Mouse (Mus musculus) limb, embryonic 13.5 days (tissue): ENCODE results near the gene Ddx25. TPM values are rescaled to one million over a fixed set of nuclear protein-coding genes. Genes with fewer than 3 reads are reported as not detected.

ENCODE experiments used
- ATAC-seq: fragments of 200-750 bp; cut with Nextera tagmentation; 2 replicates; pipeline ENCODE4 v1.8.0; 2017; ENCODE audit warnings: low read depth, moderate number of reproducible peaks, moderate TSS enrichment; ENCODE audit not compliant: low FRiP score
- H3K27ac ChIP-seq: fragments of 300-500 bp; sonication (generic); 2 replicates; pipeline ENCODE4 v1.5.1; 2015; ENCODE audit warnings: inconsistent platforms, mild to moderate bottlenecking, moderate library complexity
- H3K27me3 ChIP-seq: fragments of 300-500 bp; sonication (generic); 2 replicates; pipeline ENCODE4 v1.6.1; 2015; ENCODE audit warnings: mild to moderate bottlenecking, inconsistent platforms
- H3K36me3 ChIP-seq: fragments of 300-500 bp; sonication (generic); 2 replicates; pipeline ENCODE4 v1.6.1; 2015; ENCODE audit warnings: inconsistent platforms, mild to moderate bottlenecking, moderate library complexity
- H3K4me1 ChIP-seq: fragments of 300-500 bp; sonication (generic); 2 replicates; pipeline ENCODE4 v1.6.1; 2015; ENCODE audit warnings: inconsistent platforms
- H3K4me2 ChIP-seq: fragments of 300-500 bp; sonication (generic); replicated peaks from 2 replicates; pipeline ENCODE4 v1.6.1; 2015; ENCODE audit warnings: inconsistent platforms, mild to moderate bottlenecking, moderate library complexity
- H3K4me3 ChIP-seq: fragments of 300-500 bp; sonication (generic); 2 replicates; pipeline ENCODE4 v1.5.1; 2015; ENCODE audit warnings: moderate library complexity, mild to moderate bottlenecking, inconsistent platforms
- H3K9ac ChIP-seq: fragments of 300-500 bp; sonication (generic); 2 replicates; pipeline ENCODE4 v1.6.1; 2015; ENCODE audit warnings: mild to moderate bottlenecking, inconsistent platforms
- H3K9me3 ChIP-seq: fragments of 300-500 bp; sonication (generic); 2 replicates; pipeline ENCODE4 v1.6.1; 2016; ENCODE audit warnings: inconsistent platforms
- WGBS: fragments of 180-500 bp; shearing (Covaris S2); methylation state at CpG from one replicate; pipeline ENCODE4 v1.1.7; 2015; 5-methylcytosine and 5-hydroxymethylcytosine counted together
- polyA plus RNA-seq: library from polyadenylated mRNA; unstranded; fragments of >200 nt; fragmentation: Nextera tagmentation; extraction: Ambion mirVana; gene quantifications from 2 replicates; pipeline ENCODE4 v1.2.1, GENCODE M21; 2015

The Ddx25 gene
- polyA plus RNA-seq, 1 experiment from 2014 or later: 4.5 TPM

DNA sequence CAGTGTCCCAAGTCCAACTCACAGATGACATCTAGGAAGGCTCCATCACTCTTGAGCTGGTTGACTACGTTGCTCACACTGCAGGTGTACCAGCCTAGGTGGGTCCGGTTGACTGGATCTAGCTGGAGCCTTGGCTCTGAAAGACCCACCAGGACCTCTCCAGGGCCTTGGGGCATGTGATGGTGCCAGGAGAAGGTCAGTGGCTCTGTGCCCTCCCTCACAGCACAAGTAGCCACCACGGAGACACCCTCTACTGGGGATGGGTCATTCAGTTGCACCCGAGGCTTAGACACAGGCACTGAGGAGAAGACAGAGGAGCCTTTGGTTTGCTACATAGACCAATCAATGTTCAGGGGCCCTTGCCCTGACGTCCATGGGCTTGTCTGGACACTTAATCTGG lies 42.1 kb downstream of the Ddx25 start:
- WGBS: 84% methylated on average over 5 of the region's 5 CpGs
- H3K27me3 ChIP-seq: no peaks in the 10 kb centered on the region
- no peak overlapping the region for H3K4me3 ChIP-seq
- H3K4me1 ChIP-seq: peaks cover 19% of the 10 kb centered on the region
- H3K9me3 ChIP-seq: no peaks in the 10 kb centered on the region
- ATAC-seq: no peak
- no peak overlapping the region for H3K4me2 ChIP-seq
- no peaks in the 10 kb centered on the region for H3K36me3 ChIP-seq
- H3K27ac ChIP-seq: no peak overlapping the region
- H3K9ac ChIP-seq: no peak overlapping the region

GRCm38 (mm10) chr9:35513900-35514299 lies 44.4 kb downstream of the Ddx25 start:
- Histone ChIP-seq H3K9me3 (no peaks in the 10 kb centered on the region), H3K4me1 (peaks cover 18% of the 10 kb centered on the region), H3K4me2 (no peak overlapping the region), H3K9ac (no peak overlapping the region), H3K27me3 (no peaks in the 10 kb centered on the region), H3K27ac (no peak overlapping the region), H3K36me3 (no peaks in the 10 kb centered on the region), H3K4me3 (no peak overlapping the region)
- ATAC-seq: no peak
- WGBS: 83% methylated on average over 4 of the region's 4 CpGs

DNA sequence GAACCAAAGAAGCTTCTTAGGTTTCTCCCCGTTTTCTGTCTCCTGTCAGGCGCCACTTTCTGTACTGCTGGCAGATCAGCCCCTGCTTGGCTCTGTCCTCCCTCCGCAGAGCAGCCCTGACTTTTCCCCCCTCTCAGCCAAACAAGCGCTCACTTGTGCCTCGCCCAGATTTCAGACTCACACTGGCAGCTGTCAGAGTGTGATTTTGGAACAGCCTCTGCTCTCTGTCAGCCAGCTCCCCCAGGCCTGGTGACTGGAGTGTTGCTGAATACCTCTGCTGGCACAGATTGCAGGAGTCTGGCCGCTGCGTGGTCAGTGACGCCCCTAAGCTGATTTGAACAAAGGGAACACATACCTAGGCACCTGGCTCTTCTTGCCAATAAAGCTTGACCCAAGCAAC lies 50.1 kb downstream of the Ddx25 start:
- no peak overlapping the region for H3K9ac ChIP-seq
- WGBS: 35% methylated on average over 8 of the region's 8 CpGs

DNA sequence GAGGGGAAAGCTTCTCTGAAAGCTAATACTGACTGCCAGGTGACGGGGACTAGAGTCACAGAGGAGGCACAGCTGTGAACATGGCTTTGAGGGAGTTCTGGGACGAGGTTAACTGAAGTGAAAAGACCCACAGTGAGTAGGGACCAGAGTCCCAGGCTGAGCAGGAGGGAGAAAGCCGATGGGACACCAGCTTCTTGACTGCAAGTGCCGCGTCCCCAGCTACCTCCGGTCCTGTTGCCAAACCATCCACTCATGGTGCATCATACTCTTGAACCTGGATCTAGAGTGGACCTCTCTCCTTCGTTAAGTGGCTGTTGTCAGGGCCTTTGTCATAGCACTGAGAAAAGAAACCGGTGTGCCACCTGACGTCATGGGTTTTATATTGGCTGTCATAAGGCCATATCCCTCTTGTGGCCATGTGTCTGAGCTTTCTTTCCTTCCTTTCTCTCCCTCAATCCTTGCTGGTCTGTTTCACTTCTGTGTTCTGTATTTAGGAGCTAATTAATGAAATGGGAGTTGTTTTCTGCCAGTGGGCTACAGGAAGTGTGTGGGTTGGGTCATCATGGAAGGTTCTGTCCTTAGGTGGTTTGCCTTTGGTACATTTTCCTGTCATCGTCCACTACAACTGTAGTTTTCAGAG lies 55.8 kb downstream of the Ddx25 start:
- Histone ChIP-seq H3K27me3 (no peaks in the 10 kb centered on the region), H3K9me3 (no peaks in the 10 kb centered on the region), H3K4me2 (no peak overlapping the region), H3K36me3 (peaks cover 84% of the 10 kb centered on the region), H3K4me1 (peaks cover 10% of the 10 kb centered on the region), H3K27ac (no peak overlapping the region), H3K4me3 (no peak overlapping the region), H3K9ac (no peak overlapping the region)
- ATAC-seq: no peak
- 84% methylated on average over 10 of the region's 10 CpGs for WGBS

More for the DNA sequence above, 50.1 kb downstream of the Ddx25 start:
- peaks cover 36% of the 10 kb centered on the region for H3K4me1 ChIP-seq
- ATAC-seq: peak; percentile 70
- peaks cover 37% of the 10 kb centered on the region for H3K36me3 ChIP-seq
- no peaks in the 10 kb centered on the region for H3K27me3 ChIP-seq
- H3K4me2 ChIP-seq: no peak overlapping the region
- H3K4me3 ChIP-seq: no peak overlapping the region
- peak overlapping the region; percentile 89 for H3K27ac ChIP-seq
- no peaks in the 10 kb centered on the region for H3K9me3 ChIP-seq

DNA sequence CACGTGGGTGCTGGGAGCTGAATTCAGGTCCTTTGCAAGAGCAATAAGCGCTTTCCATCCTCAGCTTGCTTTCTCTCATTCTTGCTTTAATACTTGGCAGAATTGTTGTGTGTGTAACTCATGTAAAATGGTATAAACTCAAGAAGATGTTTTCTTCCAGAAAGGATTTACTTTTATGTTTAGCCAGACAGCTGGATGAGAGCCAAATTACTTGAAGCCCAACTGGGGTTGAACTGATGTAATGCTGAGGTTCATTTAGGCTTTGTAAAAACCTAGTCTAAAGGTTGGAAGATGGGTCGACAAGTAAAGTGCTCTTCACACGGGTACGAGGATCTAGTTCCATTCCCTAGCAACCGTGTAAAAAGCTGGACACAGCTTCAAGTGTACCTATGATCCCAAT lies 58.4 kb downstream of the Ddx25 start:
- Histone ChIP-seq H3K27ac (no peak overlapping the region), H3K27me3 (no peaks in the 10 kb centered on the region), H3K4me2 (no peak overlapping the region), H3K9ac (no peak overlapping the region), H3K4me1 (peaks cover 15% of the 10 kb centered on the region; the same call in 1 of the 2 replicates), H3K36me3 (peaks cover 89% of the 10 kb centered on the region), H3K4me3 (no peak overlapping the region), H3K9me3 (no peaks in the 10 kb centered on the region)
- 84% methylated on average over 6 of the region's 6 CpGs for WGBS
- no peak for ATAC-seq

DNA sequence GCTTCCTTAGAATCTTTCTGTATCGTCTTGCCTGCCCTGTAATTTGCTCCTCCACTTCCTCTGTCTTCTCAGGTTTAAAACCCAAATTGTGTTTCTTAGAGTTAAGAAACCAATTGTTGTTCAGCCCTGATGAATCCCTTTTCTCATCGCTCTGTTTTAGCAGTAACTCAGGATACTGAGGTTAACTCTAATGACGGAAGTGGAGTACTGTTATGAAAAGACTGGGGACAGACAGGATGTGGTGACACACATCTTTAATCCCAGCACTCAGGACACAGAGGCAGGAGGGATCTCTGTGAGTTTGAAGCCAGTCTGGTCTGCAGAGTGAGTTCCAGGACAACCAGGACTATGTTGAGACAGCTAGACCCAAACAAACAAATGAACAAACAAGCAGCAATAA lies 62.9 kb downstream of the Ddx25 start:
- no peak overlapping the region for H3K4me3 ChIP-seq
- no peaks in the 10 kb centered on the region for H3K27me3 ChIP-seq
- H3K9me3 ChIP-seq: no peaks in the 10 kb centered on the region
- H3K36me3 ChIP-seq: peaks cover 76% of the 10 kb centered on the region
- peak overlapping the region; percentile 35; the same call in 1 of the 2 replicates for H3K27ac ChIP-seq
- WGBS: 67% methylated on average over 3 of the region's 3 CpGs
- H3K4me2 ChIP-seq: no peak overlapping the region
- no peak overlapping the region for H3K9ac ChIP-seq
- peaks cover 31% of the 10 kb centered on the region for H3K4me1 ChIP-seq
- no peak for ATAC-seq

DNA sequence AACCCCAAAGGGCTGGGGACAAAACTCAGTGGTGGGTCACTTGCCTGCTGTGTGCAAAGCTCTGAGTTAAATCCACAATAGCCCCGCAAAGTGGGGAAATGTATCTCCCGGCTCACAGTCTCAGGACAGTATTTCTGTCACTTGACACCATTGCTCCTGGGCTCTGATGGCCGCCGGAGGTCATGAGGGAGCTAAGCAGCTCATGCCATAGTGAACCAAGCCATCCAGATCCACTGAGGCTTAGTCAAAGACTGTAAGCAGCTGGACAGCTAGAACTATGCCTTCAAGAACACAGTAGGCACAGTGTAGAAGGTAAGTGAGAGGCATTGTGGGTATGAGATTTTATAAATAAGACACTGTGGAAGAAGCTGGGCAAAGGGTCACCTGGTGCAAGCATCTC lies 63.4 kb downstream of the Ddx25 start:
- Histone ChIP-seq H3K9me3 (no peaks in the 10 kb centered on the region), H3K27ac (no peak overlapping the region), H3K4me3 (no peak overlapping the region), H3K9ac (no peak overlapping the region), H3K36me3 (peaks cover 73% of the 10 kb centered on the region), H3K27me3 (no peaks in the 10 kb centered on the region), H3K4me1 (peaks cover 31% of the 10 kb centered on the region), H3K4me2 (no peak overlapping the region)
- no peak for ATAC-seq
- 39% methylated on average over 4 of the region's 4 CpGs for WGBS

DNA sequence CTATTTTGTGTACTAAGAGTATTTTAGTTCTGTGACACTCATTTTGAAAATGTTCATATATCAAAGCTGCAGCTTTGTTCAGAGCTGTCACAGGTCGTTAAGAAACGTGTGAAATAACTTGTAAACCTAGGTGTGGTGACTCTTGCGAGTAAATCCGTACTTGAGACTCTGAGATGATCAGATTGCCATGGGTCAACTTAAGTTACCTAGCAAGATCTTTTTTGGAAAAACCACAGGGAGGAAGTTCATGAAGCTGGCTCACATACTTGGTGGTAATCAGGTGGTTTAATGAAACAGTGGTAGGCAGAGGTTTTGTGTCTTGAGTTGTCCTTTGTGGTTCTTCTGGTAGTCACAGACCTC lies 64.6 kb downstream of the Ddx25 start:
- H3K27ac ChIP-seq: no peak overlapping the region
- peaks cover 39% of the 10 kb centered on the region for H3K4me1 ChIP-seq
- H3K36me3 ChIP-seq: peaks cover 77% of the 10 kb centered on the region
- no peak for ATAC-seq
- H3K27me3 ChIP-seq: no peaks in the 10 kb centered on the region
- no peak overlapping the region for H3K9ac ChIP-seq
- H3K4me3 ChIP-seq: no peak overlapping the region
- H3K9me3 ChIP-seq: no peaks in the 10 kb centered on the region
- no peak overlapping the region for H3K4me2 ChIP-seq
- 34% methylated on average over 4 of the region's 4 CpGs for WGBS

DNA sequence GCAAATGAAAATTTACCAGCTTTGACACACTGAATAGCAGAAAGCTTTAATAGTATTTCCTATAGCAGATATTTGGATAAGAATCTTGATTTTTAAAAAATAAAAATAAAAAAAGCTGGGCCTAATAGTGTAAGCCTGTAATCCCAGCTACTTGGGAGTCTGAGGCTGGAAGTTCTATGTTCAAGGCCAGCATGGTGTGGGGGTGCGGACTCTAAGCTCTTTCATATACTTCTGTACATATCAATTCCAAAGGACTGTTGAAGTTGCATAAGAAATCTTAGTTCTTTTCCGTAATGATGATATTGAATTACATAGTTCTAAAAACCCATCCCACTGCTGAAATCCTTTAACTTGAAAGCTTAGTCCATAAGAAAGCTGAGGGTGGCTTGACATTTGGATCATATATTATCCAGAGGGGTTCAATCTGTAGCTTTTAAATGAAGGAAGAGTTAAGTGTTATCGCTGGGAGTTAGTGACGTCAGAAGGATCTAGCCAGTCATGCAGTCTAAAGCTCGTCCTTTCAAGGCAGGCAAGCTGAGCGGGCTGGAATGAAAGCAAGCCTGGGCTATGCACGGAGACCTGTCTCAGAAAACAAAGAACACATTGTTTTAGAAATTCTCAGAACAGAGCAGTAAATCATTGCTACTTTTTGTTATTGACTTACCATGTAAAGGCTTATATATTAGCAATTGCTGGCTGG lies 65.1 kb downstream of the Ddx25 start:
- H3K27me3 ChIP-seq: no peaks in the 10 kb centered on the region
- no peak overlapping the region for H3K4me2 ChIP-seq
- H3K4me1 ChIP-seq: peaks cover 39% of the 10 kb centered on the region
- no peak for ATAC-seq
- H3K9ac ChIP-seq: no peak overlapping the region
- peaks cover 77% of the 10 kb centered on the region for H3K36me3 ChIP-seq
- 54% methylated on average over 7 of the region's 7 CpGs for WGBS
- no peaks in the 10 kb centered on the region for H3K9me3 ChIP-seq
- H3K27ac ChIP-seq: no peak overlapping the region
- H3K4me3 ChIP-seq: no peak overlapping the region

DNA sequence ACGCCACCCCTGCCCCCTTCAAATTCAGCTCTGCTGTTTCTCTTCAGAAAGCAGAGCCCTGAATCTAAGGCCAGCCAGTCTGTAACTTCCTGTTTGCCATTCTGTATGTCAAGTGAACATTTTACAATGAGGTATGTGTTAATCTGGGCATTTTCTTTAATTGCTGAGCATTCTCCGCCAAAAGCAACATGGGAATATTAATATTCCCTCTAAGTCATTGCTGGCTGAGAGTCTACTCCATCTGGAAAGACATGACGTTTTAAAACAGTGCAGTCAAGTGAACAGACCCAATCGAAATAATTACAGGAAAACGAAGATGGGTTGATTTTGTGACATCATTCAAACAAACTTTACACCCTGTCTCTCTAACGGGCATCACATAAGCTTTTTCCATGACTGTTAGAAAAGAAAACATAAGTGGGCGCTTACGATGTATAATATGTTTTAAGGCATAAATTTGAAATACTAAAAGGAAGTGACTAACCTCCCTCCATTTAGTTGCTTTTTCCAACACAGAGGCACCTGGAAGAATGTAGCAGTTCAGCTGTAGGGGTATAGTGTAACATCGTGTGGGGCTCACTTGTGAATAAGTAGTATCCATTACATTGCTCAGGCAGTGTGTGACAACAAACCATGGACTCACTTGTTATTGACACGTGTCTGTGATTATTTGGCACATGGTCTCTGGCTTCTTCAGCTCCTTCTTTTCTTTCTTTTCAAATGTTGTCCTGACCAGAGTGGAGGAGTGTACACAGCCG lies 67.0 kb downstream of the Ddx25 start:
- Histone ChIP-seq H3K4me3 (no peak overlapping the region), H3K27ac (peak overlapping the region; percentile 67; the same call in 1 of the 2 replicates), H3K4me2 (no peak overlapping the region), H3K36me3 (peaks cover 79% of the 10 kb centered on the region), H3K27me3 (no peaks in the 10 kb centered on the region), H3K9me3 (no peaks in the 10 kb centered on the region), H3K9ac (no peak overlapping the region), H3K4me1 (peaks cover 37% of the 10 kb centered on the region)
- ATAC-seq: 0 out of 2 replicates have a peak, but pooled peaks have one; percentile 51
- 72% methylated on average over 11 of the region's 11 CpGs for WGBS

DNA sequence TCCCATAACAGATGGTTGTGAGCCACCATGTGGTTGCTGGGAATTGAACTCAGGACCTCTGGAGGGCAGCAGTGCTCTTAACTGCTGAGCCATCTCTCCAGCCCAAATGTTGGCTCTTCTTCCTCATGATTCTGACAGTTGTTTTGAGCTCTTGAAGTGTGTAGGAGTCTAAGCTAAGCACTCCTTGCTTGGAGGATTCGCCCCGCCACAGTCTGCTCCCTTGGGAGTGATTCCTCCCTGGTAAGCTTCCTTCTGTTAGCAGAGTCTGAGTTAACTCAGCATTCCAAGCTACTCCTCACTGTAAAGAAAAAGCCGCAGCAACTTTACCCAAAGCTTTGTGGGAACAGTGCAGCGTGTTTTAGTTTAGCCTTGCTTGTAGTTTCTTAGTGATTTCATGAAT lies 69.8 kb downstream of the Ddx25 start:
- no peak overlapping the region for H3K27ac ChIP-seq
- H3K27me3 ChIP-seq: no peaks in the 10 kb centered on the region
- WGBS: 91% methylated on average over 4 of the region's 4 CpGs
- H3K36me3 ChIP-seq: peaks cover 86% of the 10 kb centered on the region
- H3K9me3 ChIP-seq: no peaks in the 10 kb centered on the region
- H3K4me2 ChIP-seq: no peak overlapping the region
- ATAC-seq: no peak
- H3K9ac ChIP-seq: no peak overlapping the region
- H3K4me1 ChIP-seq: peaks cover 34% of the 10 kb centered on the region
- H3K4me3 ChIP-seq: no peak overlapping the region
